Mouse (Mus musculus) thymus, postnatal 14 days (tissue): ENCODE measurements around the gene Asb6.

Source experiments
- DNase-seq: peaks from one replicate; pipeline ENCODE4 v3.0.0; 2021

Gene Asb6

GRCm38 (mm10) chr2:30830283-30830795 lies at the start of gene Asb6:
Gene Asb6, minus strand, starts transcription at chr2:30830333.
- no peak for DNase-seq

- no peak for DNase-seq
Observed at GRCm38 (mm10) chr2:30879481-30879880, 49.3 kb upstream of the Asb6 start.

- no peak for DNase-seq
Observed at GRCm38 (mm10) chr2:30875621-30876432, 45.7 kb upstream of the Asb6 start.

- DNase-seq, result no peak
Observed at GRCm38 (mm10) chr2:30875096-30875495, 45.0 kb upstream of the Asb6 start.

- no peak for DNase-seq
Observed at GRCm38 (mm10) chr2:30874445-30874844, 44.3 kb upstream of the Asb6 start.

GRCm38 (mm10) chr2:30872669-30873068 lies 42.5 kb upstream of the Asb6 start:
- no peak for DNase-seq

- no peak for DNase-seq
Observed at GRCm38 (mm10) chr2:30870863-30871262, 40.7 kb upstream of the Asb6 start.

GRCm38 (mm10) chr2:30865426-30865825 lies 35.3 kb upstream of the Asb6 start:
- DNase-seq, result no peak

- no peak for DNase-seq
Observed at GRCm38 (mm10) chr2:30864968-30865381, 34.8 kb upstream of the Asb6 start.

- no peak for DNase-seq
Observed at GRCm38 (mm10) chr2:30863574-30863973, 33.4 kb upstream of the Asb6 start.

- DNase-seq, result no peak
Observed at GRCm38 (mm10) chr2:30862081-30862480, 31.9 kb upstream of the Asb6 start.

GRCm38 (mm10) chr2:30859782-30860181 lies 29.6 kb upstream of the Asb6 start:
- DNase-seq, result no peak

- DNase-seq, result no peak
Observed at GRCm38 (mm10) chr2:30857076-30857475, 26.9 kb upstream of the Asb6 start.

GRCm38 (mm10) chr2:30852771-30853313 lies 22.7 kb upstream of the Asb6 start:
- no peak for DNase-seq

GRCm38 (mm10) chr2:30850581-30850980 lies 20.4 kb upstream of the Asb6 start:
- no peak for DNase-seq

- DNase-seq, result no peak
Observed at GRCm38 (mm10) chr2:30848184-30848583, 18.1 kb upstream of the Asb6 start.

- DNase-seq, result no peak
Observed at GRCm38 (mm10) chr2:30846723-30847122, 16.6 kb upstream of the Asb6 start.

- no peak for DNase-seq
Observed at GRCm38 (mm10) chr2:30846236-30846635, 16.1 kb upstream of the Asb6 start.

- no peak for DNase-seq
Observed at GRCm38 (mm10) chr2:30845152-30846070, 15.3 kb upstream of the Asb6 start.

- no peak for DNase-seq
Observed at GRCm38 (mm10) chr2:30842615-30843014, 12.5 kb upstream of the Asb6 start.

GRCm38 (mm10) chr2:30836238-30836990 lies 6.3 kb upstream of the Asb6 start:
- no peak for DNase-seq

GRCm38 (mm10) chr2:30834373-30835022 lies 4.4 kb upstream of the Asb6 start, which contains the start of gene Prrx2:
Gene Prrx2, plus strand, starts transcription at chr2:30834972.
- DNase-seq, result no peak
